Mouse (Mus musculus) CH12.LX (cell line): ENCODE data around the gene Alb.

Source experiments
- BHLHE40 ChIP-seq: IDR thresholded peaks from 2 replicates; pipeline ENCODE4 v1.6.1; 2011; ENCODE audit warnings: mild to moderate bottlenecking, low read depth, low read length, improper control_type of control experiment
- CHD1 ChIP-seq: IDR thresholded peaks from 2 replicates; pipeline ENCODE4 v1.6.1; 2012; ENCODE audit warnings: low read depth, low read length, improper control_type of control experiment, inconsistent platforms
- CTCF ChIP-seq, 2 experiments: IDR thresholded peaks in 1 of 2; conservative IDR thresholded peaks in 1 of 2; 2 replicates each; pipeline ENCODE4 v1.5.1; 2011 to 2012; ENCODE audit warnings: low read depth in 2 of 2, low read length in 2 of 2, improper control_type of control experiment in 1 of 2, inconsistent platforms in 1 of 2, mild to moderate bottlenecking in 1 of 2, moderate library complexity in 1 of 2
- E2F4 ChIP-seq: IDR thresholded peaks from 2 replicates; pipeline ENCODE4 v1.6.1; 2011; ENCODE audit warnings: low read depth, low read length, improper control_type of control experiment; ENCODE audit not compliant: insufficient replicate concordance
- ELF1 ChIP-seq: IDR thresholded peaks from 2 replicates; pipeline ENCODE4 v1.6.1; 2014; ENCODE audit warnings: low read depth, mild to moderate bottlenecking, inconsistent platforms, low read length, improper control_type of control experiment
- EP300 ChIP-seq: IDR thresholded peaks from 2 replicates; pipeline ENCODE4 v1.6.1; 2011; ENCODE audit warnings: low read length, improper control_type of control experiment
- JUND ChIP-seq: conservative IDR thresholded peaks from 2 replicates; pipeline ENCODE4 v1.6.1; 2011; ENCODE audit warnings: low read depth, low read length, improper control_type of control experiment
- MXI1 ChIP-seq: IDR thresholded peaks from 2 replicates; pipeline ENCODE4 v1.6.1; 2011; ENCODE audit warnings: mild to moderate bottlenecking, low read depth, low read length, improper control_type of control experiment
- POLR2A ChIP-seq: IDR thresholded peaks from 2 replicates; pipeline ENCODE4 v1.6.1; 2011; ENCODE audit warnings: low read depth, mild to moderate bottlenecking, improper control_type of control experiment, low read length
- POLR2AphosphoS2 ChIP-seq: IDR thresholded peaks from 2 replicates; pipeline ENCODE4 v1.6.1; 2011; ENCODE audit warnings: low read depth, low read length, improper control_type of control experiment
- RCOR1 ChIP-seq: conservative IDR thresholded peaks from 2 replicates; pipeline ENCODE4 v1.6.1; 2012; ENCODE audit warnings: low read depth, mild to moderate bottlenecking, inconsistent platforms, low read length, improper control_type of control experiment
- SMC3 ChIP-seq: IDR thresholded peaks from 2 replicates; pipeline ENCODE4 v1.6.1; 2011; ENCODE audit warnings: low read depth, low read length, improper control_type of control experiment
- USF2 ChIP-seq: conservative IDR thresholded peaks from 2 replicates; pipeline ENCODE4 v1.6.1; 2011; ENCODE audit warnings: low read depth, low read length, improper control_type of control experiment
- ZKSCAN1 ChIP-seq: IDR thresholded peaks from 2 replicates; pipeline ENCODE4 v1.6.1; 2012; ENCODE audit warnings: low read depth, inconsistent platforms, low read length, improper control_type of control experiment, borderline replicate concordance

DNA sequence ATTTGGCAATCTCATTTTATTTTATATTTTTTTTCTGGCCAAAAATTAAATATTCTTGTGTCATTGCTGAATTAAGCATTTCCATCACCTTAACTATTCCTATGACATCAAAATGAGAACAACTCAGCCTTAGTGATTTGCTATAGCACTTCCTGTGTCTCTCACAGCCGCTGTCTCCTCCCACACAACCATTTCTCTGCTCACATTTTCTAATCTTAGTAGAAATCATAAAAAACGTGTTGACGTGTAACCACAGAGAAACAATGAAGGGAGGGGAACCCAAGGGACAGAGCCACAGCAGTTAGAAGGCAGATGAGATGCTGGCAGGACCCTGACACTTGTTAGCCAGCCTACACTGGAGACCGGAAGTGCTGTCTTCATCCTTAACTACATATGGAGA, 8.0 kb upstream of the Alb start:
- no peak for TF ChIP-seq CTCF (conservative IDR thresholded peaks at IDR 0.05 in 1 of 2, IDR thresholded peaks at IDR 0.05 in 1 of 2; ENCODE audit: low read depth in 2 of 2, low read length in 2 of 2)
- no peak for TF ChIP-seq ELF1
- no peak for TF ChIP-seq MXI1
- TF ChIP-seq POLR2AphosphoS2, result no peak
- TF ChIP-seq BHLHE40, result no peak
- TF ChIP-seq CHD1, result no peak
- no peak for TF ChIP-seq RCOR1
- no peak for TF ChIP-seq E2F4
- no peak for TF ChIP-seq EP300
- no peak for TF ChIP-seq POLR2A
- TF ChIP-seq USF2, result no peak
- TF ChIP-seq JUND, result no peak
- TF ChIP-seq SMC3, result no peak
- no peak for TF ChIP-seq ZKSCAN1
